Mouse (Mus musculus): ENCODE data around the gene Rbm7.

The Rbm7 gene

DNA sequence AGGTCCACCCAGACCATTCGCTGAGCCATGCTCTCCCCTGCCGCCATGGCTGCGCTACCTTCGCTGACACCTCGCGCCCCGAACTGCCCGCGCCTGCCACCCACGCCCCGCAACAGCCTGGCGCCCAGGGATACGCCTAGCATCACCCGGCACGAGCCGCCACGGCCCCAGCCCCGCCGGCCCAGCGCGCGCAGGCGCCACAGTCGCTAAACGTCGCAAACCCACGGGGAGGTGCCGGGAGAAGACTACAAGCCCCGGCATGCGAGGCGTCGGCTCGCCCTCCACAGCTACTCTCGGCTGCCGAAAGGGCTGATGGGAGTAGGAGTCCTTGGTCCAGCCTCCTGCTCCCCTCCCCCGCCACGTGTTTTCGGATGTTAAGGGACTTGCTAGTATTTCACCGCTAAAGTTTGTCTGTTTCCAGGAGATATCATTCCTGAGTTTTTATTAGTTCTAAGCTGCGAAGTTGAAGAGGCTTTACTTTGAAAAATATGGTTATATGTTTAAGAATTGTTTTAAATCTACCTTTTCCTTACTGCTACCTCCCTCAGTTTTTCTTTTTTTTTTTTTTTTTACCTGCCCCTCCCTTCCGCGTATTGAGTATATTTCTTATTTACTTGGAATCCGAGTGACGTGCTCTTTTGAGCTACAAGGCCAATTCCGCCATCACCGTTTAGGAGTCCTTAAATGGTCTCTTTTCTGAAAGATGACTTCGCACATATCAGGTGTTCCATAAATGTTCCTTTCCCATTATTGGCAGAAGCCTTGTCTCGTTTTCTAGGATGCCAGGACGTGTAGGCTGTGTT lies 14.5 kb downstream of the Rbm7 start, which contains the start of gene Rexo2:
Gene Rexo2 (minus strand): TSS at position 213 of the 803 bp plus-strand sequence.
- in situ Hi-C loops (cut with MboI), result no loop called here

DNA sequence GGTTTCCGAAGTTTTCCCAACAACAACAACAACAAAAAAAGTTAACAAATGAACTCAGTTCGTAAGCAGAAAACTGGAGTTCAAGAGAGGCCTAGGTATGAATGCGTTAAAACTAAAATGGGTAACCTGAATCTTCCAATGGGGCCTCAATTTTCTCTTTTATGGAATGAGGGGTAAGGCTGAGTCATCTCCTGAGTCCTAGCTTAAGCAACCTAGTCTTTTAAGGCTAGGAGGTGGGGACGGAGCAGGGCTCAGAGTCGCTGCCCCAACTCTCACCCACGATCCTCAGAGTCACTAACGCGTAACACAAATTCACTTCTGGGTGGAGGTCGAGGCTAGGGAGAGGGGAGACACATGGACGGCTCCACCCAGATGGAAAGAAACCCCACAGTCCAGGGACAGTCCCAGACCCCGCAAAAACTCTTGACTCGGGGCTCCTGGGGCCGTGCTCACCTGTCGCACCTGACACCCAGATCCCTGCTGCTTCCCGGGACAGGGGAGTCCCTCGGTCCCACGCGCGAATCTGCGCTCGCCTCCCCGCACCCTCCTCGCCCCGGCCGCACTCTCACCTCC lies 15.2 kb downstream of the Rbm7 start:
- in situ Hi-C loops (cut with MboI), result no loop called here

DNA sequence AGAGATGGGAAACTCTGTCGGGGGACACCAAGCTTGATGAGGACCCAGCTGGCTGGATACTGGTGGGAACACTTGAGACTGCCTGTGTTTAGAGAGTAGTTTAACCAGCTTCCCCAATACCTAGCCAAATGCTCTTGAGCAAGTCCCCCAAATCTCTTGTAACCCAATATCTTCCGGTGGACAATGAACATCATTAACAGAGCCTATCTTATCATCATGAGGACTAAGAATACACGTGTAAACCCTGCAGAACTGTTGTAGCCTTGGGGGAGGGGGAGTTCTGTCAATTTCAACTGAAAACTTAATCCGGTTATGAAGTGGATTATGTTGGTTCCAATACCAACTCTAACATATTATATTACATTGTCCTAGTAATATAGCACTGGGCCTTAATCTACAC lies 16.3 kb downstream of the Rbm7 start:
- in situ Hi-C loops (cut with MboI), result no loop called here

DNA sequence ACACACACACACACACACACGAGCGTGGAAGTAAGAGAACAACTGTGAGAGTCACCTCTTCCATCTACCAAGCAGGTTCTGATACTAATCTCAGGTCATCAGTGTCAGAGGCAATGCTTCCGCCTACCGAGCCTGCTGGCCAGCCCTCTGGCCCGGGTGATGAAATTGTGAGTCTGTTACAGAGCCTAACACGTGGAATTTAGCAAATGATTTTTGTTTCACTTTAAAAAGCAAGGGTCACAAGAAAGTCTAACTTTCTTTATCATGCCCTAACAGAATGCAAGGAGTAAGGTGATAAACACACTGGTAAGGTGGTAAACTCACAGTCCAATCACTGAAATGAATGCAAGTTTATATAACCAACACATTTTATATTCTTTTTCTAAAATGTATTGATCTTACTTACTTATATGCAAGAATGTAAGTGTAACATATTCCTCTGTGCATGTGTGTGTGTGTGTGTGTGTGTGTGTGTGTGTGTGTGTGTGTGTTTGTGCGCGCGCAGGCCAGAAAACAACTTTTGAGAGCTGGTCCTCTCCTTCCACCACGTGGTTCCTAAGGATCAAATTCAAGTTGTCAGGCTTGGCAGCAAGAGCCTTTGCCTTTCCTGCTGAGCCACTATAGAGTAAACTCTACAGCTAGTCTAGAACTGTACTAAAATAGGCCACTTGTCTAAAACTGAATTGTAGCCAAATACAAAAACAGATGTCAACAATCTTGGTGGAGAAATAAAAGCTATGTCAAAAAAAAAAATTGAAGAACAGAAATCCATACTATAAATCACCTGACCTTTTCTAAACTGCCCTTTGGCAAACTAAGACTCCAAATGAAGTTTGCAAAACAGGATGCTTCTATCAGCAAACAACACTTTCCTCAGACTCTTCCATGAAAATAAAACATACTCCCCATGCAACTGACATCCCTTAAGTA lies 18.6 kb downstream of the Rbm7 start:
- in situ Hi-C loops (cut with MboI), result no loop called here

DNA sequence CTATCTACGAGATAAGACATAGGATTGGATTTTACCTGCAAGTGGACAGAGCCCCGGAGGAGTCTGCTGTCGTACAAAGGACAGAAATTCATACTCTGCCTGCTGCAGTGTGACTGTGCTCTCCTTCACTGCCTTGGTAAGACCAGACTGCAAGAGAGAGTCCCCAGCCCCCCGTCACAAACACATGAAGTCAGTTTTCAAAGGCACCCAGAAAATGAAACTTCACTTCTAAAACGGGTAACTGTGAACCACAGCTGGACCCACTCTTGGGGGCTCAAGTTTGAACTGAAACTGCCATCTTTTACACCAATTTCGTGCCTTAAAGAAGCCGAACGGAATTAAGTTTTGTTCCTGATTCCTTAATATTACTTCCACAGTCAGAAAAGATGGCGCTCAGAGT lies 20.7 kb downstream of the Rbm7 start:
- in situ Hi-C loops (cut with MboI), result no loop called here

DNA sequence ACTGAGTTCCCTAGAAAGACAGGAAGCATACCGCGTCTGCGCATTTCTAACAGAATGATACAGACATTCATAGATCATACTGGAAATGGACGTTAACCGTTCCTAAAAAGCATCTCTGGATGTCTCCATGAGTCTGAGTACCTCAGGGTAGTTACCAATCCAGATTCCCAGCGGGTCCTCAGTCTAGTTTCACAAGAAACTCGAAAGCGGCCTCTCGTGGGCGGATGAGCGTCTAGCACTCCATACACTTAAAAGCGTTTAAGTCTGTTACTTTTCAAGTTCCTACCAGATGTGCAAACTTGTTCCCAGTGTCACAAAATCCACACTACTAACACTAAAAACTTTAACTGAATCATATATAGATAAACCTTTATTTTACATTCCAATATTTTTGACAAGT lies 22.0 kb downstream of the Rbm7 start:
- in situ Hi-C loops (cut with MboI), result no loop called here

DNA sequence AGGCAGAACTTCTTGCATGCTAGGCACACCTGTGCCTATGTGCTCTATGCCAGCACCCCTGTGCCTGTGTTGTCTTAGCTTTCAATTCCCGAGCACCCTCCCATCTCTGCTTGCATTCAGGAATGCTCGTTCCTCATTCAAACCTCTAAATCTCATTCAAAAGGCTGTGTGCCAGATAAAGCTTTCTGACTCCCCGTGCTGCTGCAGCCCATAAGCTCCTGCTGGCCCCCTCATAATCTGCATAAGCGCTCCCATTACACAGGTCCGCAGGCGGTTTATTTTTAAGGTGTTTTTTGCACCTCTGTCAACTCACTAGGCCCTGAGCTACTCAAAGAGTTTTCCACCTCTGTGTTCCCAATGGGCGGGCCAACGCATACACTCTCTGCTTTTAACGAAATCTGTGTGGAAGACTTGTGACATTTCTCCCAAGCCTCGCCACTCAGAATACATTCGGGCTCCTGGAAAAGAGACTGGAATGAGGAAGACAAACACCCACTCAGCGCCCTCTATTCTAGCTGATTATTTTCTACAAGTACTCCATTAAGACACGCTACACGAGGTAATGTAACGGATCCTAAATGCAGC lies 22.6 kb downstream of the Rbm7 start:
- in situ Hi-C loops (cut with MboI), result no loop called here

DNA sequence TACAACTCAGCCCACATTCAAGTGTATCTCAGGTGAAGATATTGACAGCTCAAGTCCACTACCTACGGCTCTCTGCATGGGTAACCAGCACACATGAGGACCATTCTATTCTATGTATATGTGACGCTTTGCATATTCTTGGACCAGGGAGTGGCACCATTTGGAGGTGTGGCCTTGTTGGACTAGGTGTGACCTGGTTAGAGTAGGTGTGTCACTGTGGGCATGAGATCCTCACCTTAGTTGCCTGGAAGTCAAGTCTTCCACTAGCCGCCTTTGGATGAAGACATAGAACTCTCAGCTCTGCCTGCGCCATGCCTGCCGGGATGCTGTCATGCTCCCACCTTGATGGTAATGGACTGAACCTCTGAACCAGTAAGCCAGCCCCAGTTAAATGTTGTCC lies 27.6 kb downstream of the Rbm7 start:
- in situ Hi-C loops (cut with MboI), result loop anchor here (10.0 kb wide), 1 partner anchor 203 kb away; no protein-coding TSS in a partner anchor

DNA sequence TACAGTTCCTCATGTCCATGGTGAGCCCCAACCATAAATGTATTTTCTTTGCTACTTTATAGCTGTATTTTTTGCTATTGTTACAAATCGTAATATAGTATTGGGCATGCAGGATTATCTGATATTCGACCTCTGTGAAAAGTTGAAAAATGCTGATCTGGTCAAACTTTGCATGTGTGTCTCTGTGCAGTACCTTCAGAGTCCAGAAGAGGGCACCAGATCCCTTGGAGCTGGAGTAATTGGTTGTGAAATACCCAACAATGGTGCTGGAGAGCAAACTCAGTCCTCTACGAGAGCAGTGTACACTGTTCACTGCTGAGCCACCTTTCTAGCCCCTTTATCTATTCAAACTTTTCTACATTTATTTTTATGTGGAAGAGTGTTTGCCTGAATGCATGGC lies 28.3 kb downstream of the Rbm7 start:
- in situ Hi-C loops (cut with MboI), result loop anchor here (10.0 kb wide), 1 partner anchor 202 kb away; no protein-coding TSS in a partner anchor

DNA sequence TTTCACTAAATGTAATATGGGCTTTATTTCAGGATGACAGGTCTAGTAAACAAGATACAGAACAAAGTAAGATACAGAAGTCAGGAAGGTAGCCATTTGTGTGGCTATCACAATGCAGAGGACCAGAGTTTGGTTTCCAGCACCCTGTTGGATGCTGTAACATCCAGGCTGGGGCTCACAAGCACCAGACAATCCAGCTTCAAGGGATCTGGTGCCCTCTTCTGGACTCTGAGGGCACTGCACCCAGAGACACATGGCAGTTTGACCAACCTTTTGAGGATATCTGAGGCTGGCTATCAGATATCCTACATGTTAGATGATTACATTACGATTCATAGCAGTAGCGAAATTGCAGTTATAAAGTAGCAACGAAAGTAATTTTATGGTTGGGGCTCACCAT lies 29.4 kb downstream of the Rbm7 start:
- in situ Hi-C loops (cut with MboI), result loop anchor here (10.0 kb wide), 1 partner anchor 201 kb away; no protein-coding TSS in a partner anchor

DNA sequence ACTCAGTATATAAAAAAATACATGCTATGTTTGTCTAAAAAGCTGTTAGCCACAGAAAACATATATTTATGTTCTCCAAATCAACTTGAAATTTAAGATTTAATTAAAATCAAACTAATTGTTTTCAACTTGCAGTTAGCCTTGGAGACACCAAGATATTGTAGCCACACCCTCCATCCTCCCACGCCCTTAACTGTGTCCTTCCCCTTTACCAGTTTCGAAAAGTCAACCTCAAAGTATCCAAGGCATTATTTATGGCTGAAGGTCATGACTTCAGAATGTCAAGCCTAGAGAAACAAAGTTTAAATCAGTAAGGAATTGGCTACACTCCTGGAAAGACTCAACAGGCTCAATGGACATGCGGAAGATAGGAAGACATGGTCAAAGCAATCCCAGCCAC lies 33.6 kb downstream of the Rbm7 start:
- in situ Hi-C loops (cut with MboI), result loop anchor here (10.0 kb wide), 1 partner anchor 197 kb away; no protein-coding TSS in a partner anchor

DNA sequence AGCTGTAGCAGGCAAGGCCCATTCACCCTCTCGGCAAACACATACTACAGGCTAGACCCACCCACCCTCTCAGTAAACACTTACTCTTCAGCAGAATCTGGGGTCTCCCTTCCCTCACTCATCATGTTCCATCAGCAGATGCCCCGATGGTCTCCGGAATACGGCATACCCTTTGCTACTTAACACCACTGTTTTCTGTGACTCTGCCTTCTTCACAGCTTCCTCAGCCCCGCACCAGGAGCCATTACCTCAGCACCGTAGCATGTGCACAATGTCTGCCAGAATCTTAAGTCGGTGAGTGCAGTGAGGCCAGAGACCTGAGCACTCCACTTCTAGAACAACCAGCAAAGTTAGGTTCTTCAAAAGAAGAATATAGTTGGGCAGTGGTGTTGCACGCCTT lies 34.4 kb downstream of the Rbm7 start:
- in situ Hi-C loops (cut with MboI), result loop anchor here (10.0 kb wide), 1 partner anchor 196 kb away; no protein-coding TSS in a partner anchor

DNA sequence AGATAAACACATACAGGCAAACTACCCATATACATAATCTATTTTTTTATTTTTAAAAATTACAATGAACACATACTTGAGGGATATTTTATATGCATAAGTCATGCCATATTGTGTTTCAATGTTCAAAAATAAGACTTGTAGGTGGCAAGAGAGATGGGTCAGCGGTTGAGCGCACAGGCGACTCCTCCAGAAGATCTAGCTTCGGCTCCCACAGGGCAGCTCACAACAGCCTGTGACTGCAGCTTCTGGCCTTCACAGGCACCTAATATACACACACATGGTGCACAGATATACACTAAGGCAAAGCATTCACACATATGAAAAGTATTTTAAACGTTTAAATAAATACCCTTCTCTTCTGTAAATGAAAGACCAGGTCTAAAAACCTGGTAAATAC lies 35.7 kb downstream of the Rbm7 start:
- in situ Hi-C loops (cut with MboI), result no loop called here

DNA sequence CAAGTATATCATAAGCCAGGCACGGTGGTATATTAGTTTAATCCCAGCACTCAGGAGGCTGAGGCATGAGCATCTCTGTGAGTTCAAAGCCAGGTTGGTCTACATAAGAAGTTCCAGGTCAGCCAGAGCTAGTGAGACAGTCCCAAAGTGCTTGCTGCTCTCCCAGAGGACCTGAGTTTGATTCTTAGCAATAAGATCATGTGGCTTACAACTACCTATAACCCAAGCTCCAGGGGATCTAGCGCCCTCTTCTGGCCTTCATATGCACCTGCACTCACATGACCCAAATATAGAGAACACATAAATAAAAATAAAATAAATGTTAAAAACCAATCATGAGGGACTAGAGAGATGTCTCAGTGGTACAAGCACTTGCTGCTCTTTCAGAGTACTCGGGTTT lies 36.2 kb downstream of the Rbm7 start:
- in situ Hi-C loops (cut with MboI), result no loop called here

DNA sequence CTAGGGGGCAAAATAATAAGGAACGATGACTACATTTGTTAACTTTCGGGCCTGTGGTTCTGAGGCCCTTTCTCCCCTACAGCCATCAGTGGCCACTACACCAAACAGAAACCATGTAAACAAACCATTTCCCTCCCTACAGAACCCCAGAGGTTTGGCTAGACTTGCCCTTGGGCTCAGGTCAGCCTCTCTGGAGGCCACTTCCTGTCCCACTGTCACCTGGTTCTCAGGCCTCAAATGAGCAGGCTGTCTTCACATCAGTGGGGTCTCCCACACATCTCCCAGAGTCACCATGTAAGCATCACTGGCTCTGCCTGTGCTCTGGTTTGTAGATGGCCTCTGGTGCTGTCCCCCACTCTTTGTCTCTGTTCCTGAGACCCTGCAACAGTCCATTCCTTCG lies 39.1 kb downstream of the Rbm7 start:
- in situ Hi-C loops (cut with MboI), result no loop called here

DNA sequence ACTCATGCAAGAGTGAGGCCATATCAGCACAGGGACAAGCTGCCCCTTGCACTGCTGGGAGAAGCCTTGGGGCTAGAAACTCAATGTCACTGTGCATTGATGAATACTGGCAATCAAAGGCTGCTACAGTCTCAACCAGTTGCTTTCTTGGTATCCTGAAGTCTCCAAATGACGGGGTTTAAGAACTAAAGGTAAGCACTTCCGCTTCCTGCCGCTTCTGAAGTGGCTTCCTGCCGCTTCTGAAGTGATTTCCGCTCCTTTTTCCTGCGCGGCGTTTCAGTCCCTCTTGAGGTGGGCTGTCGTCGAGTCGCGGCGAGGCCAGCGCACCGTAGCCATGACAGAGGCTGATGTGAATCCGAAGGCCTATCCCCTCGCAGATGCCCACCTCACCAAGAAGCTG lies 45.0 kb downstream of the Rbm7 start:
- in situ Hi-C loops (cut with MboI), result no loop called here

DNA sequence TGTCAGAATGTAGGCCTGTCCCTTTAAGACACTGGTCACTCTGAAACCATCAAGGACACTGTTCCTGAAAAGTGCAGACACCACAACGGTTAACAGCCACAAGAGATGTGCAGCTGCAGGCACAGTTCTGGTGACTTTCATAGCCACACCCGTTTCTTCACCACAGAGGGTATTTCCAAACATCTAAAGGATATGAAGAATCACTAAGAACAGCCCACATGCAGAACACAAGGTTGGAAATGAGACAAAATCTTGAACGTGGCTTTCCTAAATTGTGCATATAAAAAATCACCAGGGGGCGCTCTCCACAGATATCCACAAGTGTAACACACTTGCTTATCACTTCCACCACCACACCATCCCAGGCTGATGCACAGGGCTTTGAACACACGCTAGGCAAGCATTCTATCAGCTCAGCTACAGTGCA lies 47.3 kb downstream of the Rbm7 start:
- in situ Hi-C loops (cut with MboI), result no loop called here

DNA sequence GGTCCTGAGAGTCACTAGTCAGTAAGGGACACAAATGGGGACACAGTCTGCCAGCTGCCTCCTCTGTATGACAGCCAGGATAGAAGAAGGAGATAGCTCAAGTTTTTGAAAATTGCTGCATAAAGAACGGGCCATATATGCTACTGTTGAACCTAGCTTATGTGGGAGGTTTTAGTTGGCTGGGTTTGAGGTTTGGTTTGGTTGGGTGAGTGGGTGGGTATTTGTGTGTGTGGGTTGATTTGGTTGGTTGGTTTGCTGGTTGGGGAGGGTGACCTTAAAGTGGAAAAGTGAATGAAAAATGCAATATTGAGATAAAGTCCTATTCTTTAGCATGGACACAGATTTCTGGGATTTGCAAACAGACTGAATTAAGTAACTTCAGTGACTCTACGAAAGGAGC lies 50.3 kb downstream of the Rbm7 start:
- in situ Hi-C loops (cut with MboI), result no loop called here

DNA sequence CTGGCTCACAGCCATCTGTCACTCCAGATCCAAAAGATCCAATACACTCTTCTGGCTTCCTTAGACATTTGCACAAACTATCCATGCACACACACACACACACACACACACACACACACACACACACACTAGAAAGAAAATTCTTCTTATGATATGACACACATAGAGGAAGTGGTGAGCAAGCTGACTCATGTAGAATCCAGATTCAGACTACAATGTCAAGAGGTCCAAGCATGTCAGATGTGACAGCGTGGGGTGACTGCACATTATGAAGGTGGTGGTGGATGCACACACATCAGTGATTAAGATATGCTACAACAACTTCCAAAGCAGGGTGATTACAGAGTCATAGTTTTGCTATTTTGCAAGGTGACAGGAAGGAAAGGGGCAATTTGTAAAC lies 51.2 kb downstream of the Rbm7 start:
- in situ Hi-C loops (cut with MboI), result no loop called here
